Mouse (Mus musculus) thymus, adult 2 months (tissue): ENCODE measurements at regions not wholly inside any gene's neighbourhood (a gene's known extent, or its start where the extent isn't known, plus 50 kb on each side); places are given as distances from the start of the nearest gene placed in this dataset.

Experiments used
- CTCF ChIP-seq: fragments of 200-500 bp; IDR thresholded peaks from 2 replicates; pipeline ENCODE4 v1.5.1; 2012; ENCODE audit warnings: mild to moderate bottlenecking, control low read depth, low read length, moderate library complexity, borderline replicate concordance; ENCODE audit not compliant: control insufficient read depth, poor library complexity, insufficient read depth; ENCODE audit errors: extremely low read depth
- POLR2A ChIP-seq: fragments of 200-500 bp; IDR thresholded peaks from 2 replicates; pipeline ENCODE4 v1.6.1; 2012; ENCODE audit warnings: mild to moderate bottlenecking, low read length, control low read depth, moderate library complexity; ENCODE audit not compliant: control insufficient read depth, poor library complexity, insufficient read depth; ENCODE audit errors: extremely low read depth

DNA sequence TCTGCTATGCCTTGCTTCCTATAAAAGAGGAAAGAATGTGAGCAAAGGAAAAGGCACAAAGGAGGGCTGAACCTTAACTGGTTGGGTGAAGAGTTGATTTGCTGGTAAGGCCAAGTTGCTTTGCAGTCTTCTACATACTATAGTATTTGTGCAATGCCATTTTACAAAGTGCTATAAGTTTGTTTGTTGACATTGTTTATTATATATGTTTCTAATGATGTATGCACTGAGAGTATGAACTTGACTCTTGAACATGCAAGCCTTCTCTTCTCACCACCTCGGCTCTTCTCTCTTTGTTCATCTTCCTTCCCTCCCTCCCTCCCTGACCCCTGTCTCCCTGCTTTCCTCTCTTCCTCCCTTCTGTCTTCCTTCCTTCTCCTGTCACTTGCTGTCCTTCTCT lies 135.9 kb upstream of the 1700056E22Rik start:
- TF ChIP-seq POLR2A (no peak), CTCF (no peak)
